Mouse (Mus musculus): Measurements from ENCODE around the gene Atf6b.

The Atf6b gene

GRCm38 (mm10) chr17:34627093-34627942 is 19.6 kb upstream of the Atf6b start:
- DNase-seq, result peak; percentile 86 to 93

GRCm38 (mm10) chr17:34627943-34628643 is 18.9 kb upstream of the Atf6b start, which contains the start of gene Ppt2:
TSS of gene Ppt2 (minus strand) at chr17:34628510.
- DNase-seq, result peak; percentile 82 to 86

DNA sequence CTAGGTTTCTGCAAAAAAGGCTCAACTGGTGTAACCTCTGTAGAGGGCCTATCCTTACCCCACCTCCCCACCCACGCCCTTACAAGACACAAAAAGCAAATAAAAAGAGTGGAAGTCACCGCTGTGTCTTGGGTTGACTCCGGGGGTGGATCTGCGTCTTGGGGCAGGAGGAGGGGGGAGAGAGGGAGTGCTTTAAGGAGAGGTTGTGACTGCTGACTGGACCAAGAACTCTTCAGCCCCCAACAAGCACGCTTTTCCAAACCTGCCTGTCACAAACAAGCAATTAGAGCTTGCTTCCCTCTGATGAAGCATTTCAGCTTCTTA is 18.3 kb upstream of the Atf6b start:
- no peak for DNase-seq

- DNase-seq, result peak; percentile 63 to 71
These were observed 17.7 kb upstream of the Atf6b start, which contains the start of gene Prrt1 for GRCm38 (mm10) chr17:34629221-34629751. TSS of gene Prrt1 (plus strand) at chr17:34629533.

DNA sequence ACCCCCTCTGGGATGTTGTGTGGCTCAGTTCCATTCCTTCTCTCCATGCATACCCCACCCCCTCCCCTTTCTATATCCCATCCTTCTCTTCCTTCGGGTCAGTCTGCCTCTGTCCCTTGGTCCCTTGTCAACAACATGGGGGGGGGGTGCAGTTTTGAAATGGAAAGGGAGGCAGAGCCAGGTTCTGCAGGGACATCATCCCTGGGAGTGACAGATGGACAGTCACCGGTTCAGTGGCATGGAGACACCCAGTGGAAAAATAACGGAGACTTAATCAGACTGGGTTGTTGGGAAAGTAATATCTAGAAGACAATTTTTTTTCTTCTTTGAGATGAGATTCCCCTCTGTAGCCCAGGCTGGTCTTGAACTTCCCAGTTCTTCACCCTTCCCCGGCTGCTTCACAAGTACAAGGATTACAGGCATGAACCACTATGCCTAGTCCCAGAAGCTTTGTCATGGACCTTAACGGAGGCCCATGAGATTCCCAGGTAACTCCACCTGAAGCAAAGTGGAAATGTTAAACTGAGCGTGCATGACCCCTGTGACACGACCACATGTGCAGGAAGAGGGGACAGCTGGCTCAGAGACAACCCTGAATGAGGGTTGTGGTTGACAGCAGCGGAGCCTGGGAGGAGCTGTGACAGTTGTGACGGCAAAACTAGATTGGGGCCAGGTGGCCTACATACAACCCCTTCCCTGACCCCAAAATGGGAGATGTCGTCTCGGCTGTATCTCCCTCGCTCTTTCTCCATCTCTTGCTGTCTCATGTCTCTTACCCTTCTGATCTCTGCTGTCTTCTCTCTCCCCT is 16.9 kb upstream of the Atf6b start:
- peak; percentile 68 to 77 for DNase-seq

DNA sequence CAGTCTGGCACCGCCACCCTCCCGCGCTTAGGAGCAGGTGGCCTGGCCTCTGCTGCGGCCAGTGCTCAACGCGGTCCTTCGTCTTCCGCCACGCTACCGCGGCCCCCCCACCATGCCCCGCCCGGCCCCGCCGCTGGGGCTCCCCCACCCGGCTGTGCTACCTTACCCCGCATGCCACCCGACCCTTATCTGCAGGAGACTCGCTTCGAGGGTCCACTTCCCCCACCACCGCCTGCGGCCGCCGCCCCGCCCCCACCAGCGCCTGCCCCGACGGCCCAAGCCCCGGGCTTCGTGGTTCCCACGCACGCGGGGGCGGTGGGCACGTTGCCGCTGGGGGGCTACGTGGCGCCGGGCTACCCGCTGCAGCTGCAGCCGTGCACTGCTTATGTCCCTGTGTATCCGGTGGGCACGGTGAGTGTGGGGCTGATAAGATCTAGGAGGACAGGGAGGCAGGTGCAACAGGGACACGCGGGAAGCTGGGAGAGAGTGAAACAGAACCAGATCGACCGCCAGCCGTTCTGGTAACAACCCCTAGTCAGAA is 16.1 kb upstream of the Atf6b start:
- DNase-seq, result peak; percentile 55 to 68

- DNase-seq, result peak; percentile 52 to 62
These were observed 15.3 kb upstream of the Atf6b start for GRCm38 (mm10) chr17:34631647-34632046.

- peak; percentile 86 to 91 for DNase-seq
These were observed 14.7 kb upstream of the Atf6b start for GRCm38 (mm10) chr17:34632261-34632691.

GRCm38 (mm10) chr17:34635671-34636070 is 11.3 kb upstream of the Atf6b start:
- no peak for DNase-seq

DNA sequence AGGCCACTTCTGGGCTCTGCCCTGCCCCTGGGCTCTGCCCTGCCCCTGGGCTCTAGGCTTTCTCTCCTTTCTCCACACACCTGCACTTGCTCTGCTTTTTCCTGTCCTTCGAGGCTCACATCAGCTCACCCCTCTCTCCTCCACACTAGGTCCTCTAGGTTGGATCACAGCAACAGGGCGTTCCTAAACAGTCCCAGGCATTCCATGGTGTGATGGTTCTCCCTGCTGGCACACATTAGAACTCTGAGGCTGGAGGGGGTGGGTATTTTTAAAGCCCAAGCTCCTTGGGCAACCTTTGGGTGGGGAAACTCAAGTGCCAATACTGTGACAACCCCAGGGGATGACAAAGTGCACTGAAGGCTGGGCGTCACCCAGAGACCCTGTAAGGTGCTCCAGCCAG is 9.5 kb upstream of the Atf6b start:
- DNase-seq, result no peak

GRCm38 (mm10) chr17:34639461-34640255 is 7.3 kb upstream of the Atf6b start:
- DNase-seq, result peak in 1 of 2 experiments; percentile 28

DNA sequence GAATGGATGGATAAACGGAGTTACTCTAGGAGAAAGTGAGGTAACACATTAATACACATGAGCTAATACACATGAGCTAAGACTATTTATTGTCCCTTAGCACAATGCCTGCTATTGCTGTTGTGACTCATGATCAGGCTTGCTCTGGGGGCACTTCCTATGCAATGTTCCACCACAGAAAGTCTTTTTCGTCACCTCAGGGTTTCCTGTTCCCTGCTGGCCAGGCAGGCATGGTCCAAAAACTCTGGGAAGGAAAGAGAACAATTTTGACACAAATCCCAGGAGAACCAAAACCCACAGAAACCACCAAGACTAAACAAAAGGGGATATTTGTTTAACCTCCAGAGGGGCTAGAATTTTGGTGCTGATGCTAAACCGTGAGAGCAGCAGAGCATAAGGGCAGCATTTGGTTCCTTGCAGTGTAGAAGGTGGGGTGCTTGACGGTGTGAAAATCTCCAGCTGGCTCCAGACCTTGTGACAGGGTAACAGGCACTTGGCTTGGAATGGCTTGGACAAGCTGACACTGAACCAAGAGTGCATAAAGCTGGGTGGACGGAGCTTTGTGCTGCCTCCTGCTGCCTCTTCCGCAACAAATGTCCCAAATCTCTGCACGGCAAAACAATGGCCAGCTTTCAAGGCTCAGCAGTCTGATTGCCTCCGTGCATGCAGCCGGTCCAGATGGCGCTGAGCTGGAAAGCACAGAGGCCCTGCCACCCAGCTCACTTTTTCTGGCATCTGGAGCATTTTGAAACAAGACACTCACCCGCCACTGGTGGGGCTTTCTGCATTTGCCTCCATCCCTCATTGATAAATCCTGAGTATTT is 6.0 kb upstream of the Atf6b start:
- DNase-seq, result peak; percentile 86 to 90

- DNase-seq, result no peak
These were observed 5.0 kb upstream of the Atf6b start for GRCm38 (mm10) chr17:34641945-34642344.

GRCm38 (mm10) chr17:34643379-34643778 is 3.6 kb upstream of the Atf6b start:
- peak in 1 of 2 experiments; percentile 16 for DNase-seq

DNA sequence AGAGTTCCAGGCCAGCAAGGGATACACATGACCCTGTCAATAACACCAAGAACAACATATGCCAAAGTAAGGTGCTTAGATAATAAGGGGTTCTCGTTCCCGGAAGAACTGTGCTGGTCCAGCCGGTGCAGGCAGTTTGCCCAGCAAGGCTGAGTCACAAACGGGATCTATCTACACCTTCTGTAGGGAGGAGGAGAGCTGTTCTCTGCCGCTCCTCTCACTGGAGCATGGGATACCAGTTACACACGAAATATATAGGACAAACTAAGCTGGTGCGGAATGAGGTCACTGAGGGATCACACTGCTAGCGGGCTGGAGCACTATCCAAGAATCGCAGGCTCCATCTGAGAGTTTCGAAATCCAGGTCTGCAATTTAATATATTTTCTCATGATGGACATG is 3.0 kb upstream of the Atf6b start:
- DNase-seq, result peak; percentile 76 to 79

- DNase-seq, result peak; percentile 95 to 97
These were observed 2.3 kb upstream of the Atf6b start, which contains the start of gene Fkbpl for GRCm38 (mm10) chr17:34644608-34645007. TSS of gene Fkbpl (plus strand) at chr17:34644764.

DNA sequence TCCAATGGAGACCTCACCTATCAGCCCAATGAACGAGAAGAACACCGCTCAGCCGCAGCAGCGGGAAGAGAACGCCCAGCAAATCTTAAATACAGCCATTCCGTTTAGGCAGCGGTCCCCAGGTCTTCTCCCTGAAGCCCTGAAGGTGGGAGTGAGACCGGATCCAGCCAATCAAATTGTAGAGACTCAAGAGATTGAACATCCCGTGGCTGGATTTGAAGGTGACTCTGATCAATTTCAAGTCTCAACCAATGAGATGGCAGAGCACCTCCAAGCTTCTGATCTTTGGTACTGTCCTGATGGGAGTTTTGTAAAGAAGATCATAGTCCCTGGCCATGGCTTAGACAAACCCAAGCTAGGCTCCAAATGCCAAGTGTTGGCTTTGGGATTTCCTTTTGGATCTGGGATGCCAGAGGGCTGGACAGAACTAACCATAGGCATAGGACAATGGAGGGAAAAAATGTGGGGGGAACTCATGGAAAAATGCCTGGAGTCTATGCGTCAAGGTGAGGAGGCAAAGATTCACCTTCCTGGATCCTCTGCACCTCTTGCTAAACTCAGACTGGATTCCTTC is 1.6 kb upstream of the Atf6b start:
- DNase-seq, result peak in 1 of 2 experiments; percentile 22

- peak in 1 of 2 experiments; percentile 56 for DNase-seq
These were observed 975 bp upstream of the Atf6b start for GRCm38 (mm10) chr17:34645831-34646511.

- peak in 1 of 2 experiments; percentile 16 for DNase-seq
These were observed 1.4 kb downstream of the Atf6b start for GRCm38 (mm10) chr17:34648141-34648890.
